Mouse (Mus musculus) hindbrain, embryonic 16.5 days (tissue): ENCODE measurements at regions not wholly inside any gene's neighbourhood (a gene's known extent, or its start where the extent isn't known, plus 50 kb on each side); places are given as distances from the start of the nearest gene placed in this dataset.
A peak's percentile ranks its signal among the peaks of the same experiment; 100 is the strongest.

Source experiments
- ATAC-seq: fragments of 200-750 bp; cut with Nextera tagmentation; 2 replicates; pipeline ENCODE4 v1.8.0; 2017; ENCODE audit warnings: moderate TSS enrichment, moderate library complexity
- H3K27ac ChIP-seq: fragments of 300-500 bp; sonication (generic); 2 replicates; pipeline ENCODE4 v1.5.1; 2014; ENCODE audit warnings: low read depth, mild to moderate bottlenecking, control low read depth, low read length, moderate library complexity
- H3K27me3 ChIP-seq: fragments of 300-500 bp; sonication (generic); replicated peaks from 2 replicates; pipeline ENCODE4 v1.6.1; 2014; ENCODE audit warnings: low read length; ENCODE audit not compliant: control insufficient read depth, insufficient read depth
- H3K36me3 ChIP-seq: fragments of 300-500 bp; sonication (generic); 2 replicates; pipeline ENCODE4 v1.6.1; 2014; ENCODE audit warnings: mild to moderate bottlenecking, low read length, moderate library complexity, mixed read lengths; ENCODE audit not compliant: control insufficient read depth, insufficient read depth
- H3K4me1 ChIP-seq: fragments of 300-500 bp; sonication (generic); 2 replicates; pipeline ENCODE4 v1.6.1; 2014; ENCODE audit warnings: low read depth, low read length; ENCODE audit not compliant: control insufficient read depth, insufficient read depth
- H3K4me2 ChIP-seq: fragments of 300-500 bp; sonication (generic); 2 replicates; pipeline ENCODE4 v1.6.1; 2014; ENCODE audit warnings: mild to moderate bottlenecking, low read length, control low read depth, moderate library complexity
- H3K4me3 ChIP-seq: fragments of 300-500 bp; sonication (generic); 2 replicates; pipeline ENCODE4 v1.5.1; 2014; ENCODE audit warnings: mild to moderate bottlenecking, low read length, control low read depth, moderate library complexity
- H3K9ac ChIP-seq: fragments of 300-500 bp; sonication (generic); 2 replicates; pipeline ENCODE4 v1.6.1; 2014; ENCODE audit warnings: low read depth, mild to moderate bottlenecking, control low read depth, low read length, moderate library complexity
- H3K9me3 ChIP-seq: fragments of 300-500 bp; sonication (generic); 2 replicates; pipeline ENCODE4 v1.6.1; 2014; ENCODE audit warnings: mild to moderate bottlenecking, low read length, moderate library complexity; ENCODE audit not compliant: control insufficient read depth
- WGBS: fragments of 180-500 bp; shearing (Covaris S2); extraction: QIAGEN DNeasy Blood & Tissue Kit; methylation state at CpG from one replicate; pipeline ENCODE4 v1.1.7; 2014; 5-methylcytosine and 5-hydroxymethylcytosine counted together

DNA sequence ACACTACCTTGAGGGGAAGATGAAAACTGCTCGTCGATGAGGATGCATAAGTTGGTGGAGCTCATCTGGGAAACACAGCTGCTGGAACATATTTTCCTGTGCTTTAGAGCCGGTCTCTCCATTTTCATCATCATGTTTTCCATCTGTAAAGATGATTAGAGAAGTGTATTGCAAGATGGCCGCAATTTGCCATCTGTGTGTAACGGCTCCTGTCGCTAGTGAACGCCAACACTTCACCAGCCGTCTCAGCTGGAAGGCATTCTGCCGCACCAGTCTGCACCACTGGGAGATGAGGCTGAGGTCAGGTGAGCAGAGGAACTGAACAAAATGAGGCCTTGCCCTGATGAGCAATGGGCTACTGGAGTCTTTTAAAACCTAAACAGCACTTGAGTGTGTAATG is 57.4 kb downstream of the Gm21962 start:
- no peaks in the 10 kb centered on the region for H3K4me1 ChIP-seq
- no peak overlapping the region for H3K4me3 ChIP-seq
- H3K9ac ChIP-seq = no peak overlapping the region
- no peak overlapping the region for H3K27ac ChIP-seq
- ATAC-seq = no peak
- no peaks in the 10 kb centered on the region for H3K9me3 ChIP-seq
- H3K4me2 ChIP-seq = no peak overlapping the region
- 76% methylated on average over 9 of the region's 9 CpGs for WGBS
- H3K27me3 ChIP-seq = no peaks in the 10 kb centered on the region
- H3K36me3 ChIP-seq = no peaks in the 10 kb centered on the region

DNA sequence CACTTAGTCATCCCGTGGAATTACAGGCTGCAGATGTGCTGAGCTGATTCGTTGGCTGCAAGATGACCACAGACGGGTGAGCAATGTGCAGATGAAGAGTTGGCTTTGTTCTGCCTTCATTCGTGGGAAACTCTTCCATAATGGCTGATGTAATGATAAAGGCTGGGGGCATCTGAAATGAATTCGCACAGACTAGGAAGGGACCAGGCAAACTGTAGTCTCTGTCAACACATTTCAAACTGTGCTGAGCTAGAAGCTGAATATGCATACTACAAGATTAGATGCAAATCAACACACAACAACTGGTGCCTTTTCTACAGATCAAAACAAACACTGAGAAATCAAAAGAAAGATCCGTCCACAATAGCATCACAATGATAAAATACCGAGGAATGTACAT is 58.1 kb downstream of the Gm21962 start:
- Histone ChIP-seq H3K9me3 (no peaks in the 10 kb centered on the region), H3K36me3 (no peaks in the 10 kb centered on the region), H3K4me2 (no peak overlapping the region), H3K27me3 (no peaks in the 10 kb centered on the region), H3K27ac (no peak overlapping the region), H3K4me3 (no peak overlapping the region), H3K4me1 (no peaks in the 10 kb centered on the region), H3K9ac (no peak overlapping the region)
- 71% methylated on average over 7 of the region's 7 CpGs for WGBS
- no peak for ATAC-seq

DNA sequence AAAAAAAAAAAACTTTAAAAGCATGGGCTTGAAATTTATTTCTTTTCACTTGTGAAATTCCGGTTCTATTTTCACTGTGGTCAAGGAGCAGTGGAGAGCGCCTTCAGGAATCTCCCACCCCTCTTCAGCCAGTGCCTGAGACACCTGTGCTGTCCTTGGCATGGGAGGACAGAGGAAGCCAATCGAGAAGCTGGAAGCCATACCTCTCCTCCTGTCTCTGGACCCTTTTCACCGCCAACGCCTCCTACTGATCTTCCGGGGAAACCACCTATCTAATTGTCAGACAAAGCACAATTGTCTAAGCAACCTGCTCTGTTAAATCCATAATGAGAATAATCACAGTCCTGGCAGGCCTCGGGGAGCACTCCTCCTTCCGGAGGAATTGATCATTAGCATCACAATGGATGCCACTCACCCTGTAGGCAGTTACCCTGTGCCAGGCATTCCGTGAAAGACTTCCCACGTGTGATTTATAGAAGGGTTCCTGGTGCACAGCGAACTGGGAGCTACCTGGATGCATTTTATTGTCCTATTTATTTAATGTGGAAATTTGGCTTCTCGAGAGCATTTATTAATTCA is 66.0 kb downstream of the Gm21962 start:
- WGBS = 22% methylated on average over 12 of the region's 12 CpGs
- peak; percentile 71 for ATAC-seq
- no peaks in the 10 kb centered on the region; the same call in 1 of the 2 replicates for H3K4me1 ChIP-seq
- no peaks in the 10 kb centered on the region for H3K27me3 ChIP-seq
- no peak overlapping the region for H3K4me2 ChIP-seq
- H3K9ac ChIP-seq = no peak overlapping the region
- no peaks in the 10 kb centered on the region for H3K36me3 ChIP-seq
- no peaks in the 10 kb centered on the region for H3K9me3 ChIP-seq
- no peak overlapping the region for H3K4me3 ChIP-seq
- H3K27ac ChIP-seq = no peak overlapping the region

DNA sequence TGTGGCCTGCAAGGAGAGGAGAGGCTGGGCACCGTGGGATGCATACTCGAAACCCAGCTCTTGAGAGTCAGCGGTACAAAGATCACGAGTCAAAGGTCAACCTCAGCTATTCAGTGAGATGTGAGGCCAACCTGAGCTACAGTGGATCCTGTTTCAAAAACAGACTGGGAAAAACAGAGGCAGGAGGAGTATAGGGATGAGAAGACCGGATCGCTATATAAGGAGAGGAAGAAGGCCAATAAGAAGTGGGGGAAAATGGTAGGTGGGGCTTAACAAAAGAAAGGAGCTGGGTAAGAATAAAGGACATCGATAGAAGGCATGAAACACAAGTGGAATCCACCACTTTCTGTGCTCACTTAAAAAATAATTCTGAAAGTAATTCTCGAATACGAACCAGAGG is 70.2 kb downstream of the Gm21962 start:
- no peaks in the 10 kb centered on the region for H3K27me3 ChIP-seq
- no peak overlapping the region for H3K4me3 ChIP-seq
- H3K4me1 ChIP-seq = no peaks in the 10 kb centered on the region; the same call in 1 of the 2 replicates
- H3K27ac ChIP-seq = no peak overlapping the region
- ATAC-seq = no peak
- no peak overlapping the region for H3K9ac ChIP-seq
- H3K36me3 ChIP-seq = no peaks in the 10 kb centered on the region
- no peak overlapping the region for H3K4me2 ChIP-seq
- 76% methylated on average over 9 of the region's 9 CpGs for WGBS
- H3K9me3 ChIP-seq = no peaks in the 10 kb centered on the region

DNA sequence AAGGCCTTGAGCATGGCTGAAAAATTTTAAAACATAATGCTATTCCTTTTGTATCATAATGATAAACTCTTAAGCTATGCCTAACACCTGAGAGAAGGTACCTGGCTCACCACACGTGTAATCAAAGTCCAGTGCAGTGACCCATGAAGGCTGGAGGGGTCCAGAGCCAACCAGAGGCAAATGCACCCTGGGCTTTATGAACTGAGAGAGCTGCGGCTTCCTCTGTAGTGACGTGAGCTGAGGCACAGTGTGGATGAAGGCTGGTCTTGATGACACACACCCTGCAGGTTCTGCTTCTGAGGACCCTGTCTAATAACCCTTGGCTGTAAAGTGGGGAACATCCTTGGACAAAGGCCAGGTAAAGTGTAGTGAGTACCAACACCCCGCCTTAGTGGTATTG is 70.8 kb downstream of the Gm21962 start:
- no peak for ATAC-seq
- H3K9ac ChIP-seq = no peak overlapping the region
- H3K27me3 ChIP-seq = no peaks in the 10 kb centered on the region
- no peak overlapping the region for H3K4me2 ChIP-seq
- H3K4me1 ChIP-seq = no peaks in the 10 kb centered on the region; the same call in 1 of the 2 replicates
- H3K27ac ChIP-seq = no peak overlapping the region
- no peaks in the 10 kb centered on the region for H3K9me3 ChIP-seq
- 86% methylated on average over 4 of the region's 4 CpGs for WGBS
- no peaks in the 10 kb centered on the region for H3K36me3 ChIP-seq
- no peak overlapping the region for H3K4me3 ChIP-seq

DNA sequence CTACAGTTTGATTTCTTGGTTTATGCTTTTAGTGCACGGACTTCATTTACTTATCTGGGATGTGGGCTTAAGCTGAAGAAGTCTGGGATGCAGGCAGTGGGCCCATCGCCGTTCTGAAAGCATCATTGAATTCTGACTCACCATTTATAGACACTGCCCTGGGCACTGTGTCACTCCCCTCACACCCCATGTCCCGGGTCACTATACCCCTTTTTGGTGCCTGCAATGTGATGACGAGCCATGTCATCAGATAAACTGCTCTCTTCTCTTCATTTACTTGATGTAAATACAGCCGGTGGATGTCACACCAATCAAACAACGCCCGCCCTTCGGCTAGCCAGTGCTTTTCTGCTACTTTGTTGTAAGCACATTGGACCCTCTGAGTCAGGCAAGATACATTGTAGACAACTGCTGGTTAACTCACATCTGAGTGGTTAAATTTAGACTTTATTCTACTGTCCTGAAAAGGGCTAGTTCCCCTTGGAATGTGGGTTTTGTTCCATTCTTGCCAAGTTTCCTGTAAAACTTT is 80.5 kb downstream of the Gm21962 start:
- WGBS = 88% methylated on average over 9 of the region's 9 CpGs
- no peak for ATAC-seq
- H3K27me3 ChIP-seq = no peaks in the 10 kb centered on the region
- no peak overlapping the region for H3K9ac ChIP-seq
- H3K9me3 ChIP-seq = no peaks in the 10 kb centered on the region
- no peak overlapping the region for H3K4me2 ChIP-seq
- no peaks in the 10 kb centered on the region for H3K36me3 ChIP-seq
- no peak overlapping the region for H3K27ac ChIP-seq
- peaks cover 5% of the 10 kb centered on the region for H3K4me1 ChIP-seq
- no peak overlapping the region for H3K4me3 ChIP-seq

DNA sequence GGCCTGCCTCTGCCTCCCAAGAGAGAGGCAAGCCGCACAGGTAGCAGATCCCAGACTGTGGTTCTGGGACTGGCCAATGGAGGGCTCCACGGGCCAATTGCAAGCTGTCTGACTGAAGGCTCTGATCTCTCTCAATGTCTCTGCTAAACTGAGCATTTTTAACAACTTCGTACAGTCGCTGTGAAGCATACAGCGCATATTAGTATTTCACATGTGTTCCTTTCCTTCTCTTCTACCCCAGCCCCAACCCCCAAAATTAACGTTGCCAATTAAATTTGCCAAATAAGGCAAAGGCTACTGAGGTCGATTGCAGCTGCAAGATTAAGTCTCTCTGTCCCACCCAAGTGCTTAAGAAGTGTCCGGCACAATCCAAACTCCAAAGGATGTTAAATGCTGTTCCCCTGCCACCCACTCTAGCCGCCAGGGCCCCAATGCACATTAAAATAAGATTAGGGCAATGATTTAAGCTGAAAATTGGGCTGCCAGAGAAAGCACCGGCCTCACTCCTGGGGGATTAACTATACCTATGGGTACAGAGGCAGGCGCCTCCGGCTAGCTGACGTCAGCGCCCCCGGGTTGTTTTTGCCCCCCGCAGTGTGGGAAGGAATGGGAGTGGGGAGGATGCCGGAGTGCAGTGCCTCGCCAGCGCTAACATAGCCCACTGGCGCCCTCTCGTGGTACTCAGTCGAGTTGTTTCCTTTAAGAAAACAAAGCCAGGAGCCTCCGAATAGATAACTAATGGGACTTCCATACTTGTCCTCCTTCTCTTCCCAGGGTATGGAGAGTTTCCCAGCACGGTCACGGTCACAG is 81.3 kb downstream of the Gm21962 start:
- no peaks in the 10 kb centered on the region for H3K9me3 ChIP-seq
- H3K27me3 ChIP-seq = no peaks in the 10 kb centered on the region
- H3K27ac ChIP-seq = peak overlapping the region; percentile 71
- H3K36me3 ChIP-seq = no peaks in the 10 kb centered on the region
- peak overlapping the region; percentile 63 for H3K9ac ChIP-seq
- whole genome bisulfite sequencing = 17% methylated on average over 25 of the region's 25 CpGs
- H3K4me3 ChIP-seq = peak overlapping the region; percentile 44
- H3K4me1 ChIP-seq = peaks cover 5% of the 10 kb centered on the region
- ATAC-seq = peak; percentile 94
- H3K4me2 ChIP-seq = peak overlapping the region; percentile 64

DNA sequence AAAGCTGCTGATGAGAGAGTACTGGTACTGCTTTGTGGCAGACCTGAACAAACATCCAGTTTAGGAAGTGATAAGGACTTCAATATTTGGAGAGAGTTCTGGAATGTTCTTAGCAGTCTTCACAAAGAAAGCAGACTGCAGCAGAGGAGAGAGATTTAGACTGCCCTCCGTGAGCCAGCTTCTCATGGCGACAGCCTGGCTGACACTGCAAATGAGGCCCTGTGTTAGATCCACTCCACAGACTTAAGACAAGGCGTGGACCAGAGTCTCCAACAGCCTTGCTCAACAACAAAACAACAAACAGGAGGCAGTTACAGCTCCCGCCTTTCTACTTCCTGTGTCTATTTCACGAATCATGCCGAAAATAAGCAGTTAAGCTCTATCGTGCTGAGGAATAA is 81.9 kb downstream of the Gm21962 start:
- H3K4me2 ChIP-seq = peak overlapping the region; percentile 64
- no peaks in the 10 kb centered on the region for H3K9me3 ChIP-seq
- ATAC-seq = peak; percentile 55
- 56% methylated on average over 7 of the region's 7 CpGs for whole genome bisulfite sequencing
- H3K36me3 ChIP-seq = no peaks in the 10 kb centered on the region
- H3K4me1 ChIP-seq = peaks cover 5% of the 10 kb centered on the region
- no peak overlapping the region for H3K4me3 ChIP-seq
- H3K27ac ChIP-seq = no peak overlapping the region
- H3K27me3 ChIP-seq = no peaks in the 10 kb centered on the region
- peak overlapping the region; percentile 20 for H3K9ac ChIP-seq

DNA sequence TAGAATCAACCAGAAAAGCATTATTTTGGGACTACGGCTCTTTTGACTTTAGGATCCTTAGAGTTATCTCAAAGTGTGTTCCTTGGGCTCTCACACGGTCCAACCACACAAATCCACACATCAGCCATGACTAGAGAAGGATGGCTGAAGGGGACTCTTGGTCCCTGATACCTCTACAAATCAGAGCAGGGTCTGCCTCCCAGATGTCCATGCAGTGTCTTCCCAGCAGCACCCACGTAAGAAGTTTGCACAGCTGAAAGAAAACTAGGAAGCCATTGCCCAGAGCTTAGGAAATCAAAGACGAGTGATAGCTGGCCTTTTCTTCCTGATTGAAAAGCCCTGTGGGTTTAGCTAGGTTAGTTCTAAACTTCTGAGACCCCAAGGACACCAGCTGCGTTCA is 84.1 kb downstream of the Gm21962 start:
- H3K27me3 ChIP-seq = no peaks in the 10 kb centered on the region
- 91% methylated on average over 5 of the region's 5 CpGs for WGBS
- peaks cover 5% of the 10 kb centered on the region for H3K4me1 ChIP-seq
- no peaks in the 10 kb centered on the region for H3K9me3 ChIP-seq
- ATAC-seq = no peak
- H3K4me3 ChIP-seq = no peak overlapping the region
- no peaks in the 10 kb centered on the region for H3K36me3 ChIP-seq
- H3K27ac ChIP-seq = no peak overlapping the region
- no peak overlapping the region for H3K9ac ChIP-seq
- no peak overlapping the region for H3K4me2 ChIP-seq
